Comparison of ENCODE assay signal across 10 mouse cellular contexts in the genomic region with DNA sequence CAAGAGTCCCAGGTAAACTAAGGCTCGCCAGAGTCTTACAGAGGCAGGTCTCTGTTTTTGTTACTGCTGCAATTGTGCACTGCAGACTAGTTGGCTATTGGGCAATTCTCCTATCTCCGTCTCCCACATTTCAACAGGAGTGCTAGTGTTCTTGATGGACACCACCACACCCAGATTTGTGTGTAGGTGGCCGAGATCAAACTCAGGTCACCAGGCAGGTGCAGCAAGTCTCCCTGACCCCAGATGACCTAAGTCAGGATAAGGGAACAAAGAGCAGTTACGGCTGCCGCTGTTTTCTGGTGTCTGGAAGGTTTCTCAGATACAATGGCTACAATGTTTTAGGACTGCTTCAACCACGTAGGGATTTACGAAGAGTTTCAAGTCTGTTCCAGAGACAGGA. TPM values are rescaled to one million over a fixed set of nuclear protein-coding genes. Genes with fewer than 3 reads are reported as not detected.
DNase-seq lines count a peak whose midpoint lies in the region; ATAC-seq lines count a peak whose summit lies in the region.
"Had no signal": no experiment of that assay in that cellular context is flagged by ENCODE, and none has a peak within 500 bp of the region (broad histone marks: within the 10 kb centered on the region; RNA-seq: fewer than 3 reads in every experiment).

No protein-coding gene starts in this region.

- peaks cover 20% of the 10 kb centered on the region for H3K36me3 ChIP-seq in hindbrain, embryonic 12.5 days
- H3K36me3 ChIP-seq in hindbrain, embryonic 10.5 days, result peaks cover 26% of the 10 kb centered on the region
- no peaks in the 10 kb centered on the region for H3K36me3 ChIP-seq in midbrain, embryonic 11.5 days (ENCODE audit: control insufficient read depth, insufficient read depth, low read length)
- H3K36me3 ChIP-seq in midbrain, embryonic 10.5 days, result peaks cover 29% of the 10 kb centered on the region
- H3K36me3 ChIP-seq in intestine, embryonic 16.5 days (ENCODE audit: control insufficient read depth, insufficient read depth, low read length), result no peaks in the 10 kb centered on the region

- no peaks in the 10 kb centered on the region for H3K4me1 ChIP-seq in hindbrain, embryonic 12.5 days
- peaks cover 7% of the 10 kb centered on the region; the same call in 1 of the 2 replicates for H3K4me1 ChIP-seq in hindbrain, embryonic 10.5 days (replicated peaks)
- no peaks in the 10 kb centered on the region for H3K4me1 ChIP-seq in midbrain, embryonic 11.5 days (ENCODE audit: control insufficient read depth, insufficient read depth, low read length)
- H3K4me1 ChIP-seq in midbrain, embryonic 10.5 days, result peaks cover 11% of the 10 kb centered on the region; the same call in 1 of the 2 replicates
- H3K4me1 ChIP-seq in intestine, embryonic 16.5 days (ENCODE audit: control insufficient read depth, insufficient read depth, low read length), result no peaks in the 10 kb centered on the region

- H3K9me3 ChIP-seq in hindbrain, embryonic 12.5 days (replicated peaks), result no peaks in the 10 kb centered on the region
- 0 out of 2 replicates have a peak, but pooled peaks cover 2% of the 10 kb centered on the region for H3K9me3 ChIP-seq in hindbrain, embryonic 10.5 days
- H3K9me3 ChIP-seq in midbrain, embryonic 11.5 days (ENCODE audit: control insufficient read depth, low read length), result no peaks in the 10 kb centered on the region
- H3K9me3 ChIP-seq in midbrain, embryonic 10.5 days (replicated peaks), result no peaks in the 10 kb centered on the region; the same call in 1 of the 2 replicates
- H3K9me3 ChIP-seq in intestine, embryonic 16.5 days (ENCODE audit: control insufficient read depth, low read length), result no peaks in the 10 kb centered on the region
- H3K9me3 ChIP-seq: embryonic facial prominence, embryonic 12.5 days had no signal

- 0 out of 2 replicates have a peak, but pooled peaks have one; percentile 5 for ATAC-seq in hindbrain, embryonic 12.5 days (ENCODE audit: low FRiP score)
- peak; percentile 10; the same call in 1 of the 2 replicates for ATAC-seq in midbrain, embryonic 11.5 days (ENCODE audit: low FRiP score)
- ATAC-seq in intestine, embryonic 16.5 days, result peak; percentile 68

- H3K27ac ChIP-seq in hindbrain, embryonic 12.5 days, result no peak overlapping the region
- no peak overlapping the region for H3K27ac ChIP-seq in hindbrain, embryonic 10.5 days
- H3K27ac ChIP-seq in midbrain, embryonic 11.5 days (ENCODE audit: low read depth, low read length), result no peak overlapping the region
- no peak overlapping the region for H3K27ac ChIP-seq in midbrain, embryonic 10.5 days (replicated peaks)
- no peak overlapping the region; the same call in 1 of the 2 replicates for H3K27ac ChIP-seq in intestine, embryonic 16.5 days (ENCODE audit: low read length)
- H3K27ac ChIP-seq: embryonic facial prominence, embryonic 12.5 days had no signal

- no peak overlapping the region for H3K4me2 ChIP-seq in hindbrain, embryonic 12.5 days (replicated peaks)
- no peak overlapping the region for H3K4me2 ChIP-seq in midbrain, embryonic 11.5 days
- H3K4me2 ChIP-seq in intestine, embryonic 16.5 days (ENCODE audit: low read depth, low read length), result peak overlapping the region; percentile 43
- H3K4me2 ChIP-seq: embryonic facial prominence, embryonic 12.5 days had no signal

- DNase-seq in hindbrain, embryonic 10.5 days (ENCODE audit: low spot score), result no peak
- no peak for DNase-seq in midbrain, embryonic 11.5 days (ENCODE audit: low spot score, missing footprints)
- no peak for DNase-seq in midbrain, embryonic 10.5 days (ENCODE audit: low spot score)
- DNase-seq in cerebellum, postnatal 10 days, result no peak
- no peak for DNase-seq in thymus, postnatal 36 days
- DNase-seq: layer of hippocampus, postnatal 36 days had no signal

- WGBS in hindbrain, embryonic 12.5 days, result 74% methylated on average over 7 of the region's 7 CpGs
- WGBS in hindbrain, embryonic 10.5 days, result 73% methylated on average over 7 of the region's 7 CpGs
- WGBS in midbrain, embryonic 11.5 days, result 79% methylated on average over 7 of the region's 7 CpGs
- 74% methylated on average over 7 of the region's 7 CpGs for WGBS in midbrain, embryonic 10.5 days
- WGBS in intestine, embryonic 16.5 days, result 42% methylated on average over 7 of the region's 7 CpGs

- H3K9ac ChIP-seq in hindbrain, embryonic 12.5 days, result no peak overlapping the region
- no peak overlapping the region for H3K9ac ChIP-seq in midbrain, embryonic 11.5 days (ENCODE audit: low read length)
- no peak overlapping the region for H3K9ac ChIP-seq in intestine, embryonic 16.5 days (ENCODE audit: low read depth, low read length)
- H3K9ac ChIP-seq: embryonic facial prominence, embryonic 12.5 days had no signal

- no peak overlapping the region for H3K4me3 ChIP-seq in hindbrain, embryonic 12.5 days
- no peak overlapping the region for H3K4me3 ChIP-seq in hindbrain, embryonic 10.5 days
- no peak overlapping the region for H3K4me3 ChIP-seq in midbrain, embryonic 11.5 days (ENCODE audit: low read depth, low read length)
- no peak overlapping the region for H3K4me3 ChIP-seq in midbrain, embryonic 10.5 days
- no peak overlapping the region for H3K4me3 ChIP-seq in intestine, embryonic 16.5 days (ENCODE audit: low read length)
- H3K4me3 ChIP-seq: embryonic facial prominence, embryonic 12.5 days had no signal

- H3K27me3 ChIP-seq in hindbrain, embryonic 12.5 days, result no peaks in the 10 kb centered on the region
- no peaks in the 10 kb centered on the region for H3K27me3 ChIP-seq in hindbrain, embryonic 10.5 days (ENCODE audit: insufficient read depth, poor library complexity, severe bottlenecking)
- no peaks in the 10 kb centered on the region for H3K27me3 ChIP-seq in midbrain, embryonic 11.5 days (ENCODE audit: control insufficient read depth, insufficient read depth, low read length)
- H3K27me3 ChIP-seq in midbrain, embryonic 10.5 days (ENCODE audit: low read depth, poor library complexity, severe bottlenecking), result no peaks in the 10 kb centered on the region
- no peaks in the 10 kb centered on the region for H3K27me3 ChIP-seq in intestine, embryonic 16.5 days (replicated peaks; ENCODE audit: control insufficient read depth, insufficient read depth, low read length)
- H3K27me3 ChIP-seq: embryonic facial prominence, embryonic 12.5 days had no signal

RNA-seq across cellular contexts. Expression of gene Cavin4, which starts 16.9 kb away (rescaled TPM):
- 2.6 and 3.4 TPM in 2 replicates for polyA plus RNA-seq in hindbrain, embryonic 12.5 days (2016; fragmentation: Nextera tagmentation; extraction: Ambion mirVana)
- polyA plus RNA-seq in hindbrain, embryonic 10.5 days (2016; fragmentation: Nextera tagmentation; extraction: Ambion mirVana), result 0.93 and 1.7 TPM in 2 replicates
- polyA plus RNA-seq in midbrain, embryonic 11.5 days (2014; fragmentation: Nextera tagmentation; extraction: Ambion mirVana), result 1.6 and 2.1 TPM in 2 replicates
- 1.4 and 1.7 TPM in 2 replicates for polyA plus RNA-seq in midbrain, embryonic 10.5 days (2016; fragmentation: Nextera tagmentation; extraction: Ambion mirVana)
- polyA plus RNA-seq in intestine, embryonic 16.5 days (2015; fragmentation: Nextera tagmentation; extraction: Ambion mirVana), result 0.09 and 0.18 TPM in 2 replicates
- polyA plus RNA-seq: small intestine, adult 2 months had no signal

Comparison
In these comparisons a context has a peak if more than half of its experiments do, and no peak if none do; other contexts are left out.
1. ATAC-seq: peak in every context shown above with its lines; median percentile 68 in intestine, embryonic 16.5 days; 10 in midbrain, embryonic 11.5 days; 5 in hindbrain, embryonic 12.5 days.